Mouse (Mus musculus): ENCODE results near the gene Fstl4. TPM values are rescaled to one million over a fixed set of nuclear protein-coding genes. Genes with fewer than 3 reads are reported as not detected.

Fstl4 gene
- total RNA-seq (2023): not detected

GRCm38 (mm10) chr11:52764461-52764893 lies at the start of gene Fstl4:
Fstl4 (plus strand) TSS chr11:52764634.

All from T-cell, adult 66 days (primary cell).